Mouse (Mus musculus) stomach, embryonic 14.5 days (tissue): ENCODE results near the gene Adh5. TPM values are rescaled to one million over a fixed set of nuclear protein-coding genes. Genes with fewer than 3 reads are reported as not detected.

Experiments used
- polyA plus RNA-seq: library from polyadenylated mRNA; unstranded; fragments of >200 nt; fragmentation: Nextera tagmentation; extraction: Ambion mirVana; gene quantifications from 2 replicates; pipeline ENCODE4 v1.2.1, GENCODE M21; 2014

Adh5 gene
- polyA plus RNA-seq, 1 experiment from 2014 or later: 191 TPM

Other genes with a start within 250 kb of the Adh5 start
- gene 4930579F01Rik, start 249.3 kb upstream of the Adh5 start, polyA plus RNA-seq: 0.38 and 0.80 TPM in 2 replicates
- 0.24 and 0.41 TPM in 2 replicates for gene Adh7, start 225.3 kb upstream of the Adh5 start, polyA plus RNA-seq
- 9.9 and 13.8 TPM in 2 replicates for gene Adh1, start 182.1 kb upstream of the Adh5 start, polyA plus RNA-seq
- gene Adh6a, start 129.8 kb upstream of the Adh5 start, polyA plus RNA-seq: not detected in 2 replicates
- gene Adh6b, start 101.3 kb upstream of the Adh5 start, polyA plus RNA-seq: not detected in 2 replicates
- gene Adh4, start 27.6 kb upstream of the Adh5 start, polyA plus RNA-seq: not detected in 2 replicates
- gene Metap1, start 46.4 kb downstream of the Adh5 start, polyA plus RNA-seq: 59.6 and 66.2 TPM in 2 replicates
- gene Eif4e, start 83.1 kb downstream of the Adh5 start, polyA plus RNA-seq: 343 and 347 TPM in 2 replicates